Mouse (Mus musculus): ENCODE measurements at regions not wholly inside any gene's neighbourhood (a gene's known extent, or its start where the extent isn't known, plus 50 kb on each side); places are given as distances from the start of the nearest gene placed in this dataset.
A peak's percentile ranks its signal among the peaks of the same experiment; 100 is the strongest.

DNA sequence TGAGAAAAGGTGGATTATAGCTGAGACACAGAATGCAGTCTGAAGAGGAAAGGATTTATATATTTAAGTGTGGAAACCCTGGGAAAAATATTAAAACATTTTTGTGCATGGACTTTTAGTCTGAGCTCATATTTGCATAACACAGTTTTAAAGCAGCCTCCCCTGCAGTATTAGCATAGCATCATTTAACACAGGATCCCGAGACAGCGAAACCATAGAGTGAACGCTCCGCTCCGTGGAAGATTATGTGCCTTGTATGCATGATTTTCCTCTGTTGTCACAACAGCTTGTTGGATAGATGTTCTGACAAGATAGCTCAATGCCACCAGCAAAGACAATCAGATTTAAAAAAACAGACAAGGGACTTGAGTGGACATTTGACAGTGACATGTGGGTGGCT, 86.1 kb upstream of the Kif2a start:
- no peak for DNase-seq (ENCODE audit: extremely low read depth, insufficient read length, low spot score)

DNA sequence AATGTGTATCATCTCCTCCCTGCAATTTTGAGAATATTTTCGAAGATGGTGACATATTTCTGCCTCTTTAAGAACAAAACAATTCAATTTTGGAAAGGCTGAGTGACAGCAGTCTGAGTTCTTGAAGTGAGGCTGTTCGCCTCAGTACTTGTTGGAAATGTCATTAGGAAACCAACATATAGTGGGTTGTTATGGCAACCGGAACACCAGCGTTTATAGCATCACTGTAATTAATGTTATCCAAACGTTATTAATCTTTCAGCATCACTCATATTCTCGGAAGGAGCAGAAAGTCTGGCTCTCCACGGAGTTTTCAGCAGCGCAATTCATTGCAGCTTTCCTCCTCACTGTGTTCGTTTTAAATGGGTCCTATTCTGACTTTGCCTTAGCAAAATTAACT, 85.6 kb upstream of the Kif2a start:
- DNase-seq (ENCODE audit: extremely low read depth, insufficient read length, low spot score) = no peak

DNA sequence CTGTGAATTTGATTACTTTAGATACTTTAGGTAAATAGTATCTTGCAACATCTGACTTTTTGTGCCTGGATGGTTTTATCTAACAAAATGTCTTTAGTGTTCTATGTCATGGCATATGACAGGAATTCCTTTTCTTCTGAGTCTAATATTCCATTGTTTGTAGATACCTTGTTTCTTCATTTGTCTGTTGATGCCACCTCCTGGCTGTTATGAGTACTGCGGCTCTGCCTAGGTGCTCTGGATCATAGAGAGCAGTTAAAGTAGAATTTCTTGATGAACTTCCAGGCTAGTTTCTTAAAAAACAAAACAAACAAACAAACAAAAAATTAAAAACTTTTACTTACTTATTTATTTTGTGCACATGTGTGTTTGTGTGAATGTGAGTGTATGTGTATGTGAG, 83.6 kb upstream of the Kif2a start:
- DNase-seq (ENCODE audit: extremely low read depth, insufficient read length, low spot score) = no peak

DNA sequence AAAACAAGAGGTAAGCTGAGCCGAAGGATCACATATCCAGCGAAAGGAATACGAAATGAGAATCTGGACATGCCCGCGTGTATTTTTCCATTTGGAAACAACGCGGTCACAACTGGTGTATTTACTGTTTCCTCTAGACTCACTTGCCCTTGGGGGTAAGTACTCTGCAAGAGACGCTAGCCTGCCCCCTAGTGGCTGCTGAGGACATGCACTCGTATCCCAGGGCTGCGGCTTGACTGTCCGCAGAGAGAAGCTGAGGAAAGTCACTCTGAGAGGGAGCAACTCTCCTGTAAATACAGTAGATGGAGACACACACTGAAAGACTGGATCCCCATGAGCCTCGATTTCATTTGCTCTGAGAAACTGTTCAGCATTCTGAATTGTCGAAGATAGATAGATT, 79.7 kb upstream of the Kif2a start:
- DNase-seq (ENCODE audit: extremely low read depth, insufficient read length, low spot score) = peak; percentile 15

DNA sequence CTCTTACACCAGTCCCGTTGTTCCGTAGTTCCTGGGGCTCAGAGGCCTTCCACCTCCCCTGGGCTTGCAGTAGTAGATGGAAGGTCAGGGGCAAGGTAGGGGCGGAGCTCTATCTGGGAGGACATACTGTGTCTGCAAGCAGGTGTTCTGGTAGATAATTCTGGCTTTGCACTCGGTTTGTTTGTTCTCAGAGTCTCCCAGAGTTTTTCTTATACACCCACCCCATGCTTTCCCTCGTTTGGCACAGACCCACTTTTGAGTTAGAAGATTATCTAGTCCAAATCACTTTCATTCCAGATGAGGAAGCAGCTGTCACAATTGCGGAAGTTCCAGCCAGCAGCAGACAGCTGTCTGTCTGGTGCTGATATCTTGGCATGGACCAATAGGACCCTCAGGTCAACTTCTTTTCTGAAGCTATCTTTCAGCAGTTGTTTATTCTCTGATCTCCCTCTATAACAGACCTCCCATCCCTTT, 79.0 kb upstream of the Kif2a start:
- DNase-seq (ENCODE audit: extremely low read depth, insufficient read length, low spot score) = no peak

DNA sequence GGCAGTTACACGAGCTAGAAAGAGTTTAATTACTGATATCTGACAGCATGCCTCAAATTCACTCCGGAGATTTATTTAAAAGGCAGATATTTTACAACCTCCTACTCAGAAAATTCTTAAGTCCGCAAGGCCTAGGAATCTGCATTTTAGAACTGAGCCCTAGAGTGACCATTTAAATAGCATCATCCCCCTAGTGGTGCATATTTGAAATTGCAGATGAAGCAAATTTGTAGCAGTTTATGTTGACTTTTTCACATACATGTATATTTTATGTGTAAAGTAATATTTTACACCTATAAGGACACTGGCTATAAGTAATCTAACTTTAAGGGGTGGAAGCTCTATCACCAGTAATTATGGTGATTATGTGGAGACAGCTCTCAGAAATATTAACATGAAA, 78.2 kb upstream of the Kif2a start:
- DNase-seq (ENCODE audit: extremely low read depth, insufficient read length, low spot score) = no peak

DNA sequence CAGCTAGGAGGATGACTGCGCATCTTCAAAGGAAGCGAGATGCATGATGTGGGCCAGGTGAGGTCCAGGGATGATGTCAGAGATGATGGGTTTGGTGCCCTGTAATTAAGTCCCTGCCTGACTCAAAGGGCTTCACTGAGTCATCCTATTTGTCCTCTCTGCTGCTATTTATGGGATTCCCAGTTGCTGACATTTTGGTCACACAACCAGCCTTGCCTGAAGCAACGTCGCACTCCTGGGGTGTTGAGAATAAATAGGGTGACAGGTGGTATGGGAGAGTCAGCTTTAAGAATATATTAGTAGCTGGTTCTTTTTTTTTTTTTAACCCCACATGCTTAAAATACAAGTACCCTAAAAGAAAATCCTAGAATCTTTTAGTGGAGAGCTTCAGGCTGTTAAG, 75.1 kb upstream of the Kif2a start:
- no peak for DNase-seq (ENCODE audit: extremely low read depth, insufficient read length, low spot score)

DNA sequence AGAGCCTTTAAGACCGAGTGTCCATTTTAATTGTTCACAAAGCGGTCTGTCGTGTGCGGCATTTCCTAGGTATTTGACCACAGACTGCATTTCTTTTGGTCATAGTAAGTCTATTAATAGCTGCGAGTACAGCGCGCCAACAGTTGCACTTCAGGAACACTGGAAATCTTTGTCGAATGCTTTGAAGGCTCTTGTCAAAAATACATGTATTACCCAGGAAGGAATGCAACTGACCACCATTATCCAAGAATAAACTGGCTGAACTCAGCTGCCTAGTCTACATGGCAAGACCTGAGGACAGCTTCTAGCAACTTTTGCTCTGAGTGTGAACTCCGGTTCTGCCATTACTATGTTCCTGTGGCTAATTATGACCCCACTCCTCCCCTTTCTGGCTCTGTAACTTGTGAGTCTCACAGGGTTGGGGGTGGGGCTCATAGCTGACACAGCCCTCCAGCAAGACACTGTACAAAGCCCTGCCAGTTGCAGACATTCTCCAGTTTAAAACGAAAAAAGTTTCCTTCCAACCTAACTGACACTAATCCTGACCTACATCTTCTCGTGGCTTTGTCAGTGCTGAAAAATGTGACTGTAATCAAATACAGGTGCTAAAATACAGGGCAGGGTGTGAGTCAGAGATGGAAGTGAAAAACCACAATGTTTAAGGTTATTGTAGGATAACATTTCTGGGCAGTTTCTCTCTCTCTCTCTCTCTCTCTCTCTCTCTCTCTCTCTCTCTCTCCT, 73.2 kb upstream of the Kif2a start:
- DNase-seq (ENCODE audit: extremely low read depth, insufficient read length, low spot score) = no peak

DNA sequence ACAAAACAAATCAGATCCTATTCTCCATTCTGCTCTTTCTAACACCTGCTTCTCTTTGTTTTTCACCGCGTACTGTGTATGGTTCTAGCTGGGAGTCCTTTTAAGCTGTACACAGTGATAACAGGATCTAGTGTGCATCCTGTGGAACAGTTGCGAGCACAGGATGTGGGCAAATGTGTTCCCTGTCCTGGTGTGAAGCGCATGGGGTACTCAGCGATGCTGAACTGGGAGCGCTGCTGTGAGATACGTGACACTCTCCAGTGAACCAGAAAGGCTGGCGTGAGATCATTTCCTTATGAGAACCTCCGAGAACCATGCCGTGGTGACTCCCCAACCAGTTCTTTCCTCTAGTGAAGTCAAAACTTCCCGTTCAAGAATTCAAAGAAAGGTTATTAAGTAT, 72.6 kb upstream of the Kif2a start:
- no peak for DNase-seq (ENCODE audit: extremely low read depth, insufficient read length, low spot score)

DNA sequence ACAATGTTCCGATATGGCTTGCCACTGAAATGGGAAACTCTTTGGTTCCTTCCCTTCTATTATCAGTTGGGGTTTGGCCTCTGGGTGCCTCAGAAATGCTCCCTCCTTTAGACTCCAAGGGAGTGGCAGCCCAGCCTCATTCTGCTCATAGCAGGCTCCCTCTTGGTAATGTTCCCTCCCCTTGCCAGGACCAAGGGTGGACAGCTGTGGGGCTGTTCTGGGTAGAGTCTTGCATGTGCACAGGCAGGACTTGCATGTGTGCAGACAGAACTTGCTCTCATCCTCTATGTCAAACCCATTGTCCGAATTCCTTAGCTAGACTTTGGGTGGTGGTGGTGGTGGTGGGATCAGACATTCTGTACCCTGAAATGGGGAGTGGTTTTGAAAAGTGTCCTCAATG, 71.8 kb upstream of the Kif2a start:
- no peak for DNase-seq (ENCODE audit: extremely low read depth, insufficient read length, low spot score)

DNA sequence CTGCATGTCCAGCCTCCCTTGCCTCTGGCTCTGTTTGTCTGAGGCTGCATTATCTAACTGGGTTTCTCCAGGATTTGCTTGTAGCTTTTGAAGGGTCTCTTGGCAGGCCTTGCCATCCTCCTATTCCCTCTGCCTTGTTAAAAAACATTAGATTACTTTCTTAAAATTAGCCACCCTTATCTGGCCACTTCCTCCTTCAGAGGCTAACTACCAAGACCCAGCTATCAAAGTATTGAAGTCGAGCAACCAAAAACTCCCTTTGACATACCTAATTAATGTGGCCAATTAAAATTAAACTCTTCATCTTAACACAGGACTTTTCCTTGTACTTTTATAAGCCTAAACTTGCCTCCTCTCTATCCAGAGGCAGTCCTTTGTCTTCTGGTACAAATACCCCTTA, 66.3 kb upstream of the Kif2a start:
- DNase-seq (ENCODE audit: extremely low read depth, insufficient read length, low spot score) = no peak

DNA sequence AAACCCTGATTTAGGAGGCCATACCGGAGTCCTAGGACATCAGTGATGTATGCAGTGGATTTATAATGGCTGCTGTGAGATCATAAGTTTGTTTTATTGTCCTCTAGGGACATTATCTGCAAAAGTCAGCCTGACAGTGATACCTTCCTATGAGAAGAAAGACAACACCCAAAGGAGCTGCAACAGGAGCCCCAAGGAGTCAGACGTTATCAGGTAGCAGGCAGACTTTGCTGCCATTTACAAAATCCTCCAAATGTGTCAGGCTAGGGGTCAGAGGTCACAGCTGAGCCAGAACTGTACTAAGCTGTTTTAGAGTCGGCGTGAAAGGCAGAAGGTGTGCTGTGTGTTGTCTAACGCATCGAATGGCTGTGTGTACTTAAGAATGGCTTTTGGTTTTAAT, 65.4 kb upstream of the Kif2a start:
- no peak for DNase-seq (ENCODE audit: extremely low read depth, insufficient read length, low spot score)

DNA sequence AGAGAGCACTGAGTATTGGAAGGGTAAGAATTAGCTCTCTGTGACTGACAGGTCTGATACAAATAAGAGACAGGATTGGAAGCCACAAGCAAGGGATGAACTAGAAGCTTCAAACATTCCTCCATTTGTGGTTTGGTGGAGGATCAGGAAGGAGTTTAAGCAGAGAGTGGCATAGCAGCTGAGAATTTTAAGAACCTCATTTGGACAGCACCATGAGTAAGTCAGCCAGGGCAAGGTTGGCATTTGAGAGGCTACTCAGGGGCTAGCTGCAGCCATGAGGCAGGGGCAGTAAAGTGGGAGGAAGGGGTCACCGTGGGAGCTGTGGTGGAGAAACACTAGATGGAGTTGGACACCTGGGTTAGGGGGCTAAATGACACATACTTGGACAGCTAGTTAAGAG, 56.2 kb upstream of the Kif2a start:
- DNase-seq (ENCODE audit: extremely low read depth, insufficient read length, low spot score) = no peak

DNA sequence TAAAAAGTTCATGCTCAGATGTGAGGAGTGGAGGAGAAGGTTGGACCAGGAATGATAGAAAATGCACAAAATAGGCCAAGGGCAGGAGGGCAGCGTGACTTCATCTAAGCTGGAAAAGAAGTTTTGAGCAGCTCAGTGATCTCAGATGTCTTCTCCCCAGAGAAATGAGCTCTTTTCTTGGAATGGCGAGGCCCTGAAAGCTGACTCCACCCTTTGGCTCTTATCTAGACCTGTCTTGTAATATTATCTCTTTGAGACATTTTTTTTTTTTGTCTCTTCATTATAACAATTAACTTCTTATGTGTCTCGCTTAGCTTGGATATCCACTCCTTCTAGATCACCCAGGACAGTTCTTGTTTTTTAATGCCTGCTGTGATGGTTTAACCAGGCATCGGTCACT, 53.0 kb upstream of the Kif2a start:
- DNase-seq (ENCODE audit: extremely low read depth, insufficient read length, low spot score) = no peak

DNA sequence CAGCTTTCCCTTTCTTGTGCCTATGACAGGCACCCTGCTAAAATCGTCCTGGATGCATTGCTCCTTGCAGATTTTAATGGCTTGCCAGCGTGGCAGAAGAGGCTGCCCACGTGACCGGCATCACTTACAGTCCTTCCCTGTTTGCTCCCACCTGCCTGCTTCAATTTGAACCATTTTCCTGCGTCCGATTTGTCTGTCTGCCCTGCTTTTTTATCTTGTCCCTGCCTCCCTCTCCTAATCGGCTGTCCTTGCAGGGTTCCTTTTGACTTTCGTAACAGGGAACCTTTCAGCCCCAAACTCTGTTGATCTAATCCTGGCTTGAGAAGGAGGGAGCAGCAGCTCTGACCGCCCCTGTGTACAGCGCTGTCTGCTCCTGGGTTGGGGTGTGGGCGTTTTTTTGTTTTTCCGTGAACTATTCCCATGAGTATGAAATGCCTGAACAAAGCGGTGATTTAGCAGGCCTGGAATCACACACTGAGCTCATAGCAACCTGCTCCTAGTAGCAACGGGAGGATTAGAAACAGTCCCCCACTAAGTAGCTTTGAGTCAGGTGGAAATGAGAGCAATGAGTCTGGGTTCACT, 51.2 kb upstream of the Kif2a start:
- DNase-seq (ENCODE audit: extremely low read depth, insufficient read length, low spot score) = no peak

DNA sequence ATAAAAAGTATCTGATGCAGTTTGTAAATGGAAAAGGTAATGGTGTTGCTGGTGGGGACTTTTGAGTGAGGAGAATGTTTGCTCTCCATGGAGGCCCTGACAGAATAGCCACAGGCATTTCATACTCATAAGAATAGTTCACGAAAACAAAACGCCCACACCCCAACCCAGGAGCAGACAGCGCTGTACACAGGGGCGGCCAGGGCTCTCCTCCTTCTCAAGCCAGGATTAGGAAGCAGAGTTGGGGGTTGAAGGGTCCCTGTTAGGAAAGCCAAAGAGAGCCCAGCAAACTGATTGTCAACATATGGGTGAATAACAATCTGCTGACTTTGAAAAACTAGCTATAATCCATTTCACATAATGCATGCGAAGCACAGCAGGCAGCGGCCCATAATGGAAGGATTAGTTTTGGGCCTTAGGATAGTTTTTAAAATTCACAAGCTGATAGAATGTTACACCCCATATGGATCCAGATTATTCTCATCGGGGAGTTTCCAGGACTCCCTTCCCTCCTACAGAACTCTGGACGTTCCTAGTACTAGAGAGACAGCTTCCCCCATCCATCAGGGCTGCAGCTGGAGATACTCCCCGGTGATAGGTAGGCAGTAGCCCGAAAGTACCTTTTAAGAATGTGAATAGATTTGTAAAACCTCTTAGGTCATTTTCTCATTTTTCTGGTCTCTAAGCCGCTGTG, 50.6 kb upstream of the Kif2a start:
- no peak for DNase-seq (ENCODE audit: extremely low read depth, insufficient read length, low spot score)
